Mouse (Mus musculus) midbrain, postnatal 0 days (tissue): ENCODE results near the gene Inpp5f. TPM values are rescaled to one million over a fixed set of nuclear protein-coding genes. Genes with fewer than 3 reads are reported as not detected.
"Not testable (repeated sequence)": the region's sequence is repeated elsewhere in the genome, so short reads cannot be mapped to it uniquely, and the experiment has no call there.

Source experiments
- ATAC-seq: fragments of 200-750 bp; cut with Nextera tagmentation; 2 replicates; pipeline ENCODE4 v1.8.0; 2017; ENCODE audit warnings: moderate number of reproducible peaks, mild to moderate bottlenecking, moderate TSS enrichment, moderate library complexity; ENCODE audit not compliant: low FRiP score
- DNase-seq: peaks from one replicate; pipeline ENCODE4 v3.0.0-alpha.2; 2015; ENCODE audit warnings: low spot score
- H3K27ac ChIP-seq: fragments of 300-500 bp; sonication (generic); 2 replicates; pipeline ENCODE4 v1.5.1; 2014; ENCODE audit warnings: low read depth, mild to moderate bottlenecking, low read length, mixed read lengths
- H3K27me3 ChIP-seq: fragments of 300-500 bp; sonication (generic); 2 replicates; pipeline ENCODE4 v1.6.1; 2014; ENCODE audit warnings: low read length, control low read depth, mixed read lengths; ENCODE audit not compliant: insufficient read depth
- H3K36me3 ChIP-seq: fragments of 300-500 bp; sonication (generic); 2 replicates; pipeline ENCODE4 v1.6.1; 2014; ENCODE audit warnings: low read length, control low read depth, mixed read lengths; ENCODE audit not compliant: insufficient read depth
- H3K4me1 ChIP-seq: fragments of 300-500 bp; sonication (generic); 2 replicates; pipeline ENCODE4 v1.6.1; 2014; ENCODE audit warnings: mild to moderate bottlenecking, control low read depth, antibody characterized with exemption, low read length, mixed read lengths; ENCODE audit not compliant: insufficient read depth
- H3K4me2 ChIP-seq: fragments of 300-500 bp; sonication (generic); 2 replicates; pipeline ENCODE4 v1.6.1; 2014; ENCODE audit warnings: low read depth, mild to moderate bottlenecking, low read length, mixed read lengths; ENCODE audit not compliant: poor library complexity, severe bottlenecking
- H3K4me3 ChIP-seq: fragments of 300-500 bp; sonication (generic); 2 replicates; pipeline ENCODE4 v1.5.1; 2014; ENCODE audit warnings: low read depth, mild to moderate bottlenecking, low read length, moderate library complexity
- H3K9ac ChIP-seq: fragments of 300-500 bp; sonication (generic); replicated peaks from 2 replicates; pipeline ENCODE4 v1.6.1; 2014; ENCODE audit warnings: mild to moderate bottlenecking, low read length, moderate library complexity, mixed read lengths; ENCODE audit not compliant: poor library complexity, severe bottlenecking
- H3K9me3 ChIP-seq: fragments of 300-500 bp; sonication (generic); 2 replicates; pipeline ENCODE4 v1.6.1; 2016; ENCODE audit warnings: low read length, control low read depth
- CTCF ChIP-seq: IDR thresholded peaks from 2 replicates; pipeline ENCODE4 v1.5.1; 2016; ENCODE audit warnings: antibody characterized with exemption, mild to moderate bottlenecking
- whole genome bisulfite sequencing: fragments of 180-500 bp; shearing (Covaris S2); extraction: QIAGEN DNeasy Blood & Tissue Kit; methylation state at CpG from one replicate; pipeline ENCODE4 v1.1.7; 2014; 5-methylcytosine and 5-hydroxymethylcytosine counted together
- polyA plus RNA-seq: library from polyadenylated mRNA; unstranded; fragments of >200 nt; fragmentation: Nextera tagmentation; extraction: Ambion mirVana; gene quantifications from 2 replicates; pipeline ENCODE4 v1.2.1, GENCODE M21; 2015
- total RNA-seq: library from RNA; depleted of rRNA; stranded (reverse); fragments of >200 nt; gene quantifications from 2 replicates; pipeline ENCODE4 v1.2.3, GENCODE M21; 2014

The Inpp5f gene
- total and polyA plus RNA-seq, 2 experiments from 2014 or later, result 424 to 503 TPM

- WGBS, result 95% methylated on average over 8 of the region's 8 CpGs
- Histone ChIP-seq H3K4me3 (no peak overlapping the region), H3K9ac (no peak overlapping the region), H3K27ac (no peak overlapping the region), H3K4me1 (no peaks in the 10 kb centered on the region), H3K9me3 (no peaks in the 10 kb centered on the region), H3K27me3 (no peaks in the 10 kb centered on the region), H3K36me3 (no peaks in the 10 kb centered on the region), H3K4me2 (no peak overlapping the region)
- ATAC-seq (no peak), DNase-seq (no peak)
- no peak for TF ChIP-seq CTCF
Observed at GRCm38 (mm10) chr7:128569987-128570656, 41.0 kb upstream of the Inpp5f start.

- H3K4me2 ChIP-seq, H3K9ac ChIP-seq, H3K4me1 ChIP-seq, ATAC-seq, H3K27me3 ChIP-seq, H3K36me3 ChIP-seq, H3K4me3 ChIP-seq, H3K27ac ChIP-seq, H3K9me3 ChIP-seq, DNase-seq: not testable (repeated sequence)
- 96% methylated on average over 7 of the region's 7 CpGs for WGBS
Observed at GRCm38 (mm10) chr7:128570657-128571056, 40.5 kb upstream of the Inpp5f start.

GRCm38 (mm10) chr7:128572030-128572429, 39.1 kb upstream of the Inpp5f start:
- Histone ChIP-seq H3K27me3 (no peaks in the 10 kb centered on the region), H3K4me1 (no peaks in the 10 kb centered on the region), H3K36me3 (no peaks in the 10 kb centered on the region), H3K4me2 (no peak overlapping the region), H3K9me3 (no peaks in the 10 kb centered on the region), H3K4me3 (no peak overlapping the region), H3K27ac (no peak overlapping the region), H3K9ac (no peak overlapping the region)
- no peak for DNase-seq
- no peak for ATAC-seq
- TF ChIP-seq CTCF, result no peak
- WGBS, result 86% methylated on average over 4 of the region's 4 CpGs

GRCm38 (mm10) chr7:128575211-128575610, 35.9 kb upstream of the Inpp5f start:
- ATAC-seq, result no peak
- no peak overlapping the region for H3K4me3 ChIP-seq
- no peak for TF ChIP-seq CTCF
- 86% methylated on average over 5 of the region's 5 CpGs for WGBS
- no peaks in the 10 kb centered on the region for H3K27me3 ChIP-seq
- no peak overlapping the region for H3K4me2 ChIP-seq
- H3K4me1 ChIP-seq, result no peaks in the 10 kb centered on the region
- H3K27ac ChIP-seq, result no peak overlapping the region
- no peaks in the 10 kb centered on the region for H3K9me3 ChIP-seq
- no peak overlapping the region for H3K9ac ChIP-seq
- DNase-seq, result no peak
- no peaks in the 10 kb centered on the region for H3K36me3 ChIP-seq

GRCm38 (mm10) chr7:128575794-128576193, 35.3 kb upstream of the Inpp5f start:
- Histone ChIP-seq H3K4me3 (no peak overlapping the region), H3K9me3 (no peaks in the 10 kb centered on the region), H3K9ac (no peak overlapping the region), H3K27ac (no peak overlapping the region), H3K27me3 (no peaks in the 10 kb centered on the region), H3K36me3 (no peaks in the 10 kb centered on the region), H3K4me2 (no peak overlapping the region), H3K4me1 (no peaks in the 10 kb centered on the region)
- 78% methylated on average over 2 of the region's 2 CpGs for WGBS
- no peak for TF ChIP-seq CTCF
- DNase-seq, result no peak
- ATAC-seq, result no peak

- no peaks in the 10 kb centered on the region for H3K9me3 ChIP-seq
- H3K27me3 ChIP-seq, result no peaks in the 10 kb centered on the region
- H3K4me1 ChIP-seq, result no peaks in the 10 kb centered on the region
- no peak for TF ChIP-seq CTCF
- H3K4me3 ChIP-seq, result no peak overlapping the region
- H3K27ac ChIP-seq, result no peak overlapping the region
- H3K4me2 ChIP-seq, result no peak overlapping the region
- no peak overlapping the region for H3K9ac ChIP-seq
- 100% methylated on average over 1 of the region's 1 CpGs for WGBS
- ATAC-seq, result no peak
- H3K36me3 ChIP-seq, result no peaks in the 10 kb centered on the region
- DNase-seq, result no peak
Observed at GRCm38 (mm10) chr7:128577607-128578006, 33.5 kb upstream of the Inpp5f start.
